Mouse (Mus musculus) hindlimb bud, embryonic 11.5 days (tissue): Measurements from ENCODE around the gene Kdm1a.

Experiments
- DNase-seq: peaks from one replicate; pipeline ENCODE4 v3.0.0-alpha.2; 2012; ENCODE audit warnings: low read depth, low spot score; ENCODE audit errors: extremely low spot score

Gene Kdm1a

DNA sequence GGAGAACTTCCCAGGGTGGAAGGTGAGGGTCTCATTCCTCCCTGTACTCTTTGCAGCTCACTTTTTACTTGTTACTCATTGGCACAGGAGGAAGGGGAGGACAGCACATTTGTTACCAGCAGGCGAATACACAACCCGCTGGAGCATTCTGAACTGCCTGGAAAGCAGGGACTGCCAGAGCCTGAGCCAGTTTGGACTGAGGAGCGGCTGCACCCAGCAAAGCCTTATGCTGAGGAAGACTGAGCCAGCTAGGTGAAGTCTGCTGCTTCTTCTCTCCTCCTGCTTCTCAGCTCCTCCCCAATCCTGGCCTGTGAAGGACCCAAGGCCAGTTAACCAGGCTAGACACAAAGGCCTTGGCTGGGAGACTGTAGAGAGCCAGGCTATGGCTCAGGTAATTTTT, 57.4 kb downstream of the Kdm1a start:
- no peak for DNase-seq

DNA sequence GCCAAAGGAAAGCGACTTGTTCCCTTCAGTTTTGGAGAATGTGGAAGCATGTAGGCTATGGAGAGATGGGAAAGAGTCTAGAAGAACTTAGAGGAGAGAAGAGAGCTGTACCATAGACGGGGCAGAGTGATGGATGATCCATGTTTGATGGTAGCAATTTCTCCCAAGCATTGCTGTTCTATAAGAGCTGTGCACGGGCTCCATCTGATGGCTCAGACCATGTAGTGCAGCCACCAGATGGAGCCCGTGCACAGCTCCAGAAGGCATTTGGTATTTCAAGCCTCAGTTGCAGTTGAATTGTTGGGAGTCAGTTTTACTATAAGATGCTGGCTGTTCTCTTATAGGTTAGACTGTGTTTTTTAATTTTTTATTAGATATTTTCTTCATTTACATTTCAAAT, 76.1 kb downstream of the Kdm1a start:
- DNase-seq: peak; percentile 35

DNA sequence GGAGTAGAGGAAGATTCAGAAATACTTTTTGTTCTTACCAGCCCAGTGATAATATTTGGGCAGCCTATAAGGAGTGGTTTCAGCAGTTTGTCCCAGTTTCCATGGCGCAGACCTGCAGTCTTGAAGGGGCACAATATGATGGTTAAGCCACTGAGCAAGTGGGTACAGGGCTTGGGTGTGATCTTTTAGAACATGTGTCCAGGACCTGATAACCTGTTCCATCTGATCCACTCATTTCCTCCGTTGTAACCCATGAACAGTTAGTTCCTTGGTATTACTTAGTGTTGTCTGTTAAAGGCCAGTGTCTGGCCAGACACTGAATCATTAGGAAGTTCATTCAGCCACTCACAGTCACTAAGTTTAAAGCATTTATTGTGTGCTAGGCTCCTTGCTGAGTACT, 78.2 kb downstream of the Kdm1a start:
- DNase-seq: no peak

DNA sequence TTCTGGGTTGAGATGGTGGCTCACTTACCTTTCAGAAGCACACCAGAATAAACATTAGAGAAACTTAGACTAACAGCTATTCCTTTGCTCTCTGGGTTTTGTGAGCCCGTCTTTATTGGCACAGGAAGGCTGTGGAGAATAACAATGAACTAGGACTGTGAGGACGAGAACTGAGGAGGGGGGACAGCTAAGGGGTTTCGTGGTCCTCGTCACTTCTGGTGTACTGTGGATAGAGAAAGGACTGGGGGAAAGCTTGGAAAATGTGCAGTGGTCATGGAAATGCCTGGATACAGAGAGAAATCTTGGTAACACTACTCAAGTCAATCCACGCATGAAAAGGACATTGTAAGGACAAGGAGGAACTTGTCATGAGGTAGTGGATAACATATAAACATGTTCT, 80.6 kb downstream of the Kdm1a start:
- no peak for DNase-seq

DNA sequence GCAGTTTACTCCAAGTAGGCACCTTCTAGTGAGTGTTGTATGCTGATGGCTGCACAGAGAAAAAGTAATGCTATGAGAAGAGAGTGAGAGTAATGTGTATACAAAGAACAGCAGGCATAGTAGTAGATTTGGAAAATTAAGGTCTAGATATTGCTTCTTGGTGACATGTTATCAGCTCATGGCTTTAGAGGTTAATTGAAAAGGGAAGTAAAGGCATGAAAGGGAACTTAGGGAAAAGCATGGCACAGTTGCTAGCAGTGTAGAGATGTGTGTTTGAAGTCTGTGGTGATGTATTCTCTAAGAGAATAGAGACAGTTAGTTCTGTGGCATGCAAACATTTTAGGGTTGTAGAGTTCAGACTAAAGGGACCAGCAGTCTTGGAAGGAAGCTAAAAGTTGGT, 82.7 kb downstream of the Kdm1a start:
- DNase-seq: no peak

DNA sequence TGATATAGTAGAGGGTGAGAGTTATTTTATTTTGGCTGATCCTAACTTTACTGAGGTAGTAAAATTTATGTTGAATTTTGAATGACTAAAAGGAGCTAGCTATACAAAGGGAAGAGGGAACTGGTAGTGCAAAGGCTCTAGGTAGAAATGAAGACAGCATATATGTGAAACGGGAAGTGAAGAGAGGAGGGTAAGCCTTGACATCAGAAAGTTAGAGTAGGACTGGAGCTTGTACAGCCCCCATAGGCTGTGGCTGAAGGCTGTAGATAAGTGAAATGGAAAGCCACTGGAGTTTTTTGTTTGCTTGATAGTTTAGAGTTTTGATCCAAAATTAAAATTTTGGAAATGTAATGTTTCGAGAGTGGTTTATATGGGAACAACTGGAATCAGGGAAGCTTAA, 83.9 kb downstream of the Kdm1a start:
- no peak for DNase-seq

DNA sequence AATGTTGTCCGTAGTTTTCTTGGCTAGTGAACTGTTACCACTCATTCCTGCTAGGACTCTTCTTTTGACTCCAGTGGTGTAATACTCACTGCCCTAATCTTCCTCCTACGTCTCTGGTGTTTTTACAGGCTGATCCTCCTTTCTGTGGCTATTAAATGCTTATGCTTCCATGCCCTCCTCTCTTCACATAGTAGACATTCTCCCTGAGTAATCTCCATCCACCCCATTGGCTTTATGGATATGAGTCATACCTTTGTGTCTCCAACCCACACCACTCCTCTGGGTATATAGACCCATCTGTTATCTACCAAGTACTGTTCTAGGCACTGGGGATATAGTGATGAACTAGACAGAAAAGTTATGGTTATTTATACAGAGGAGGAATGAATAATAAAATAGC, 84.4 kb downstream of the Kdm1a start:
- no peak for DNase-seq

DNA sequence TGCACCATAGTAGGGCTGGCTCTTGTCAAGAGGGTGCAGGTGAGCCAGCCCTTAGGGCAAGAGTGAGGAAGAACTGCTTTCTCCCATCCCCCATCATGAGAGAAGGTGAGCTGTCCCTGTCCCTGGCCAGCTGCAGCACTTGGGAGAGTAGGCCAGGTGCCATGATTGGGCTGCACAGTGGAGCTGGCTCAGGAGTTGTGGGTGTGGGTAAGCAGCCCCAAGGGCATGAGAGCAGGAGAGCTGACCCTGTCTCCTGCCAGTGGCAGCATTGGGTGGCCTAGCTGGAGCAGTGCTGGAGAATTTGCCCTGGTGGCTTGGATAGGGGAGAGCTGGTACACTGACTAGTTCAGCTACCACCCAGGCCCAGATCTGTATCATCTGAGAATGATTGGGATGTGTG, 89.6 kb downstream of the Kdm1a start:
- no peak for DNase-seq

DNA sequence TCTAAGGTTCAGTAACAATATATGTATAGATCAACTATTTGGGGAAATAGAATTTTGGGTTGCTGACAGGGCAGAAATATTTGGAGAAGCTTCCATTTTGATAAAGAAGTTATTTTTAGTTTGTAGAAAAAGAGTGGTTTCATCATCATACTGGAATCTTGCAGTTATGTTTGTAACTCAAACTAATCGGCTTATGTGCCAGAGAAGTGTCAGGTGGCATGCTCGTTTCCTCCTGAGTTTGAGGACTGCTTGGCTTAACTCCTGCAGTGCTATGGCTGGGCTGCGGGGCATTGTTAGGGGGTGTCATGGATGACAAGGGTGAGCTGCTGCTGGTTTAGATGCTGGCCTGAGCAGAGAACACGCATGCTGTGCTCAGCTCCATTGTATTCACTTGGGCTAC, 90.8 kb downstream of the Kdm1a start:
- no peak for DNase-seq

DNA sequence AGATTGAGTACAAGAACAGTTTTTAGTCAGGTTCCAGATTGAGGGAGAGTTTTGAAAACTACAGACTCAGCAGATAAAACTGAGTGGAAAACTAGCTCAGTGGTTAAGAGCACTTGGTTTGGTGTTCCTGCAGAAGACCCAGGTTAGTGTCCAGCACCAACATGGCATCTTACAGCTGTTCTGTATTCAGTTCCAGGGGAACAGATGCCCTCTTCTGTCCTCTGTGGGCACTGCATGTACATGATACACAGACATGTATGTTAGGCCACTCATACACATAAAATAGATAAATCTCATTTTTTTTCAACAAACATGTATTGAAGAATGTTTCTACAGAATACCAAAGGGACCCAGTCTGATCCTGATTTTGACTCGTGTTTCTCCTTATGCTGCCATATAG, 92.7 kb downstream of the Kdm1a start:
- no peak for DNase-seq

DNA sequence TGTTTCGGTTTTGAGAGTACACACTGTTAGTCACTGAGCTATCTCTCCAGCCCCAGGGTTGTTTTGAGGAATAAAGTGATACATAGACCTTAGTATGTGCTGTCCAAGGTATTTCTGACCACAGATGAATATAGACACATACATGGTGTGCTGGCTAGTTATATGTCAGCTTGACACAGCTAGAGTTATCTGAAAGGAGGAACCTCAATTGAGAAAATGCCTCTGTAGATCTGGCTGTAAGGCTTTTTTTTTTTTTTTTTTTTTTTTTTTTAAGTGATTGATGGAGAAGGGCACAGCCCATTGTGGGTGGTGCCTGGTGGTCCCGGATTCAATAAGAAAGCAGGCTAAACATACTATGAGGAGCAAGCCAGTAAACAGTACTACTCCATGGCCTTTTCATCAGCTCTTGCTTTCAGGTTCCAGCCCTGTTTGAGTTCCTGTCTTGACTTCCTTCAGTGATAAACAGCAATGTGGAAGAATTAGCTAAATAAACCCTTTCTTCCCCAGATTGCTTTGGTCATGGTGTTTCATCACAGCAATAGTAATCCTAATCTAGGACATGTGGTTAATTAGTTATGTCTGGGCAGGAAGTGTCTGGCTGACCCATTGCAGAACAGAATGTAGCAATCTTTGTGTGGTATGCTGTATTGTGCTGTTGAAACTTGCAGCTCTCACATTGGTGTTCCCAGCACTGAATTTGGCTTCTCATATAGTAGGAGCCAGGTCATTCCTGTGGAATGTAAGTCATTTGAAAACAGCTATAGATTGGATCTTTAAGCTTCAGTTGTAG, 96.9 kb downstream of the Kdm1a start:
- DNase-seq: no peak
